Mouse (Mus musculus): ENCODE data around the gene Slc16a1. TPM values are rescaled to one million over a fixed set of nuclear protein-coding genes. Genes with fewer than 3 reads are reported as not detected.

The Slc16a1 gene
- polyA plus RNA-seq (2014; fragmentation: Nextera tagmentation; extraction: Ambion mirVana), result 7.4 and 8.9 TPM in 2 replicates

GRCm38 (mm10) chr3:104638403-104638779 is at the start of gene Slc16a1:
Slc16a1 (plus strand) TSS chr3:104638668.
- H3K4me1 ChIP-seq (ENCODE audit: control insufficient read depth, insufficient read depth, low read length), result peaks cover 10% of the 10 kb centered on the region; the same call in 1 of the 2 replicates
- H3K4me3 ChIP-seq (replicated peaks; ENCODE audit: low read depth, low read length), result peak within 1 kb of the TSS; percentile 85
- ATAC-seq (ENCODE audit: low FRiP score, low TSS enrichment) (peak; percentile 98), DNase-seq (peak; percentile 94)
- WGBS, result under 1% methylated on average over 50 of the region's 50 CpGs
- no peaks in the 10 kb centered on the region for H3K9me3 ChIP-seq (ENCODE audit: control insufficient read depth, low read length)
- no peaks in the 10 kb centered on the region for H3K36me3 ChIP-seq (ENCODE audit: control insufficient read depth, insufficient read depth, low read length)
- H3K9ac ChIP-seq (replicated peaks; ENCODE audit: low read length), result peak within 1 kb of the TSS; percentile 74
- no peaks in the 10 kb centered on the region for H3K27me3 ChIP-seq (ENCODE audit: control insufficient read depth, insufficient read depth, low read length)
- peak within 1 kb of the TSS; percentile 96 for H3K4me2 ChIP-seq (ENCODE audit: low read length)
- peak within 1 kb of the TSS; percentile 52 for H3K27ac ChIP-seq (replicated peaks; ENCODE audit: low read depth, low read length)

DNA sequence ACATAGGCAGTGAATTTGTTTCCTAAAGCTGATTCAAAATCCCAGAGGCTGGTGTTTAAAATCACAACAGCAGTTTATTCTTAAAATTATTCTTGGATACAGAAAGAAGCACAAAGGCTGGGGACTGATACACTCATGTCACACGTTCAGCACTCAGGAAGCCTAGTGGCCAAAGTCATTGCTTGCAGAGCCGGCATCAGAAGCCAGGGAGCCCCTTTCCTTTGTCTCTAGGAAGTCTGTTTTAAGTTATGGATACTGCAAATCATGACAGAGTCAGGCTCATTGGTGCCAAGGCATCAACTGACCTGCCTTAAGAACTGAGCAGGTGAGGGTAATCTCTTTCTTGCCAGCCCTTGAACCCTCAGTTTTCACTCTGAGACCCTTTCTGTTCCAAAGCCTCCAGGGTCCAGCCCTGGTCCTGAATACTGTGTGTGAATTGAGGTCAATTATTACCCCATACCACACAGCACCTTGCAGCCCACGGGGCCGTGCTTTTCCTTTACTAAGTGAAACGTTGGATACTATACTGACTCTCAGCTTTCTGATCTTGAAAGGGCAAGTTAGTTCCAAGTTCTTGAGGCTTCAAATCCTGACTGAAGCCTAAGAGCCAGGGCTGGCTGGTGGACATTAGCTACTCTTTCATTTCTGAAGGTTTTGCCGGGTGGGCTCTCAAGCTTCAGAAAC is 41.9 kb upstream of the Slc16a1 start:
- no peak for ATAC-seq (ENCODE audit: low FRiP score, low TSS enrichment)
- H3K27me3 ChIP-seq (ENCODE audit: control insufficient read depth, insufficient read depth, low read length), result no peaks in the 10 kb centered on the region
- H3K27ac ChIP-seq (replicated peaks; ENCODE audit: low read depth, low read length), result no peak overlapping the region
- H3K9me3 ChIP-seq (ENCODE audit: control insufficient read depth, low read length), result no peaks in the 10 kb centered on the region
- no peaks in the 10 kb centered on the region for H3K4me1 ChIP-seq (ENCODE audit: control insufficient read depth, insufficient read depth, low read length)
- H3K4me3 ChIP-seq (replicated peaks; ENCODE audit: low read depth, low read length), result no peak overlapping the region
- 79% methylated on average over 6 of the region's 6 CpGs for WGBS
- no peaks in the 10 kb centered on the region for H3K36me3 ChIP-seq (ENCODE audit: control insufficient read depth, insufficient read depth, low read length)
- H3K9ac ChIP-seq (replicated peaks; ENCODE audit: low read length), result no peak overlapping the region
- no peak overlapping the region for H3K4me2 ChIP-seq (ENCODE audit: low read length)
- no peak for DNase-seq

GRCm38 (mm10) chr3:104597135-104597764 is 41.2 kb upstream of the Slc16a1 start:
- WGBS, result 67% methylated on average over 10 of the region's 10 CpGs
- no peaks in the 10 kb centered on the region for H3K36me3 ChIP-seq (ENCODE audit: control insufficient read depth, insufficient read depth, low read length)
- H3K4me3 ChIP-seq (replicated peaks; ENCODE audit: low read depth, low read length), result no peak overlapping the region
- no peaks in the 10 kb centered on the region for H3K9me3 ChIP-seq (ENCODE audit: control insufficient read depth, low read length)
- peak; percentile 70 for DNase-seq
- no peak overlapping the region for H3K27ac ChIP-seq (replicated peaks; ENCODE audit: low read depth, low read length)
- H3K9ac ChIP-seq (replicated peaks; ENCODE audit: low read length), result no peak overlapping the region
- H3K4me2 ChIP-seq (ENCODE audit: low read length), result no peak overlapping the region
- ATAC-seq (ENCODE audit: low FRiP score, low TSS enrichment), result no peak
- H3K27me3 ChIP-seq (ENCODE audit: control insufficient read depth, insufficient read depth, low read length), result no peaks in the 10 kb centered on the region
- H3K4me1 ChIP-seq (ENCODE audit: control insufficient read depth, insufficient read depth, low read length), result no peaks in the 10 kb centered on the region

- WGBS, result 83% methylated on average over 20 of the region's 20 CpGs
- Histone ChIP-seq H3K4me2 (ENCODE audit: low read length) (no peak overlapping the region), H3K4me1 (ENCODE audit: control insufficient read depth, insufficient read depth, low read length) (no peaks in the 10 kb centered on the region)
These were observed 38.9 kb upstream of the Slc16a1 start for GRCm38 (mm10) chr3:104599296-104600150.

GRCm38 (mm10) chr3:104600691-104601090 is 37.8 kb upstream of the Slc16a1 start:
- H3K27me3 ChIP-seq (ENCODE audit: control insufficient read depth, insufficient read depth, low read length), result no peaks in the 10 kb centered on the region
- no peak for ATAC-seq (ENCODE audit: low FRiP score, low TSS enrichment)
- H3K4me2 ChIP-seq (ENCODE audit: low read length), result no peak overlapping the region
- no peaks in the 10 kb centered on the region for H3K4me1 ChIP-seq (ENCODE audit: control insufficient read depth, insufficient read depth, low read length)
- no peak overlapping the region for H3K4me3 ChIP-seq (replicated peaks; ENCODE audit: low read depth, low read length)
- H3K9me3 ChIP-seq (ENCODE audit: control insufficient read depth, low read length), result no peaks in the 10 kb centered on the region
- WGBS, result 83% methylated on average over 3 of the region's 3 CpGs
- H3K9ac ChIP-seq (replicated peaks; ENCODE audit: low read length), result no peak overlapping the region
- no peak for DNase-seq
- H3K36me3 ChIP-seq (ENCODE audit: control insufficient read depth, insufficient read depth, low read length), result no peaks in the 10 kb centered on the region
- H3K27ac ChIP-seq (replicated peaks; ENCODE audit: low read depth, low read length), result no peak overlapping the region

More at GRCm38 (mm10) chr3:104599296-104600150, 38.9 kb upstream of the Slc16a1 start:
- Histone ChIP-seq H3K36me3 (ENCODE audit: control insufficient read depth, insufficient read depth, low read length) (no peaks in the 10 kb centered on the region), H3K9ac (replicated peaks; ENCODE audit: low read length) (no peak overlapping the region), H3K27ac (replicated peaks; ENCODE audit: low read depth, low read length) (no peak overlapping the region), H3K9me3 (ENCODE audit: control insufficient read depth, low read length) (no peaks in the 10 kb centered on the region), H3K4me3 (replicated peaks; ENCODE audit: low read depth, low read length) (no peak overlapping the region), H3K27me3 (ENCODE audit: control insufficient read depth, insufficient read depth, low read length) (no peaks in the 10 kb centered on the region)
- ATAC-seq (ENCODE audit: low FRiP score, low TSS enrichment) (no peak), DNase-seq (no peak)

GRCm38 (mm10) chr3:104601680-104602079 is 36.8 kb upstream of the Slc16a1 start:
- DNase-seq, result no peak
- H3K27me3 ChIP-seq (ENCODE audit: control insufficient read depth, insufficient read depth, low read length), result no peaks in the 10 kb centered on the region
- WGBS, result 93% methylated on average over 4 of the region's 4 CpGs

GRCm38 (mm10) chr3:104609690-104610380 is 28.6 kb upstream of the Slc16a1 start:
- Histone ChIP-seq H3K27me3 (ENCODE audit: control insufficient read depth, insufficient read depth, low read length) (no peaks in the 10 kb centered on the region), H3K4me3 (replicated peaks; ENCODE audit: low read depth, low read length) (no peak overlapping the region), H3K4me1 (ENCODE audit: control insufficient read depth, insufficient read depth, low read length) (no peaks in the 10 kb centered on the region), H3K4me2 (ENCODE audit: low read length) (no peak overlapping the region), H3K27ac (replicated peaks; ENCODE audit: low read depth, low read length) (no peak overlapping the region), H3K36me3 (ENCODE audit: control insufficient read depth, insufficient read depth, low read length) (no peaks in the 10 kb centered on the region), H3K9me3 (ENCODE audit: control insufficient read depth, low read length) (no peaks in the 10 kb centered on the region), H3K9ac (replicated peaks; ENCODE audit: low read length) (no peak overlapping the region)
- ATAC-seq (ENCODE audit: low FRiP score, low TSS enrichment) (no peak), DNase-seq (no peak)
- 79% methylated on average over 8 of the region's 8 CpGs for WGBS

More at GRCm38 (mm10) chr3:104601680-104602079, 36.8 kb upstream of the Slc16a1 start:
- Histone ChIP-seq H3K9me3 (ENCODE audit: control insufficient read depth, low read length) (no peaks in the 10 kb centered on the region), H3K4me3 (replicated peaks; ENCODE audit: low read depth, low read length) (no peak overlapping the region), H3K27ac (replicated peaks; ENCODE audit: low read depth, low read length) (no peak overlapping the region), H3K36me3 (ENCODE audit: control insufficient read depth, insufficient read depth, low read length) (no peaks in the 10 kb centered on the region), H3K4me2 (ENCODE audit: low read length) (no peak overlapping the region), H3K9ac (replicated peaks; ENCODE audit: low read length) (no peak overlapping the region), H3K4me1 (ENCODE audit: control insufficient read depth, insufficient read depth, low read length) (no peaks in the 10 kb centered on the region)
- no peak for ATAC-seq (ENCODE audit: low FRiP score, low TSS enrichment)

DNA sequence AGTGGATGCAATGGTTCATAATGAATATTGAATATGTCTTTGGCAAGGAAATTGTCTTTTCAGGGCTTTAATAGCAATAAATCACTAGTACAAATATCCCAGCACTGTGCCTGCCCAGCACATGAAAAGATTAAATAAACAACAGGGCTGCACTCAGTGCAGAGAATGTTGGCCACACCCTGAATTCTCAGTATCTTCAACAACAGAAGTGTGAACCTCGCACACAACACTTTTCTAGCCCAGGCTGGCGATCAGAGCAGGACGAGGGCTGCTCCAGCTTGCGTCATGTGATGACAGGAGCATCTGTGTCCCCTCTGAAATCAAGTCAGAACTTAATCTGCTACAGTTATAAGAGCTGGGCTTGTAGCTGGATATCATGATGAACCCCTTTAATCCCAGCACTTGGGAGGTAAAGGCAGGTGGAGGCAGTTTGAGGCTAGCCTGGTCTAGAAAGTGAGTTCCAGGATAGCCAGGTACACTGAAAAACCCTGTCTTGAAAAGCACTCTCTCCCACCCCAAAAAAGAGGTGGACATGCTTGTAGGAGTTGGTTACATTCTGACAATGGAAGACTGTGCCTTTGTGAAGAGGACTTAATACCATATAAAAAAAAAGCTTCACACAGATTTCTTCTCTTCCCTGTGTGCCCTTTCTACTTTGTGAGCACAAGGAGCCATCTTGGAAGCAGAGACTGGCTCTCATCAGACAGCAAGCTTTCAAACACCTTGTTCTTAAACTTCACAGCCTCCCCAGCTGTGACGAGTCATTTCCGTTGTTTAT is 27.8 kb upstream of the Slc16a1 start:
- Histone ChIP-seq H3K4me2 (ENCODE audit: low read length) (no peak overlapping the region), H3K36me3 (ENCODE audit: control insufficient read depth, insufficient read depth, low read length) (no peaks in the 10 kb centered on the region), H3K9me3 (ENCODE audit: control insufficient read depth, low read length) (no peaks in the 10 kb centered on the region), H3K9ac (replicated peaks; ENCODE audit: low read length) (no peak overlapping the region), H3K27ac (replicated peaks; ENCODE audit: low read depth, low read length) (no peak overlapping the region), H3K4me1 (ENCODE audit: control insufficient read depth, insufficient read depth, low read length) (no peaks in the 10 kb centered on the region), H3K4me3 (replicated peaks; ENCODE audit: low read depth, low read length) (no peak overlapping the region), H3K27me3 (ENCODE audit: control insufficient read depth, insufficient read depth, low read length) (no peaks in the 10 kb centered on the region)
- DNase-seq, result no peak
- ATAC-seq (ENCODE audit: low FRiP score, low TSS enrichment), result no peak
- WGBS, result 85% methylated on average over 6 of the region's 6 CpGs

Data from midbrain, embryonic 14.5 days (tissue).